Mouse (Mus musculus) yolk sac, embryonic 10.5 days (tissue): ENCODE measurements around the gene Rnd3.

Source experiments
- DNase-seq: peaks from one replicate; pipeline ENCODE4 v3.0.0-alpha.2; 2017; ENCODE audit warnings: low spot score

Rnd3 gene

DNA sequence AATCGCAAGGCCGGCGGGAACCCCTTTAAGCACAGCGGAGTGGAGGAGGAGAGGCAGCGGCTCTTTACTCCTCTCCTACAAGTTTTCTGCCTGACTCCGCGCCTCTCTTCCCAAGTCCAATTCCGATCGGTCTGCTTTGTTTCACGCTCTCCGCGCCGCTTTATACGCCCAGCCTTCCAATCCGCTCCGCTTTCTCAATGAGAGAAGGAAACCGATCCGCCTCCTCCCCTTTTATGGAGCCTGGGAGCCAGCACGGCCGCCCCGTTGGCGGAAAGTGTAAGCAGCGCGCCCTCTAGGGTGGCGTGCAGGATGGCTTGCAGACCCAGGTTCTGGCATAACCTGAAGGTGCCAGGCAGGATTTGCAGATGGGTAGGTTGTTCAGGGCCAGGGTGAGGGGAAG lies at the start of gene Rnd3:
Gene Rnd3 (minus strand): TSS at position 137 of the 400 bp plus-strand sequence.
- DNase-seq, result peak; percentile 96

DNA sequence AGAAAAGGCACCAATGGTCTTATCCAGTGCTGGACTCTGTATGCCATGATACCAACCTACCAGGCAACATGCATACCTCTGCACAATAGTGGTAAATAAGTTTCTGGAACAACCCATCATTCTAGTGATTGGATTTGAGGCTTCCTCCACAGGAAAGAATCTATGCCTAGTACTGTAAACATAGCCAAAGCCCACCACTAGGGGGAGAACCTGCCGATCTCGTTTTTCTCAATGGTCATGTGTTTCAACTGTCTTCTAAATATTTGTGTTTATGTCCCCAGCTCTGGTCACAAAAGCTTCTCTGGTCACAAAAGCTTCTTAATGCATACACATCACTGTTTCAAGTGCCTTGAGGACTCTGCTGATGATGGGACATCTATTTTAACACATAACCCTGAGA lies 43.4 kb upstream of the Rnd3 start:
- DNase-seq, result no peak

- no peak for DNase-seq
These were observed 36.9 kb upstream of the Rnd3 start for GRCm38 (mm10) chr2:51185762-51186161.

DNA sequence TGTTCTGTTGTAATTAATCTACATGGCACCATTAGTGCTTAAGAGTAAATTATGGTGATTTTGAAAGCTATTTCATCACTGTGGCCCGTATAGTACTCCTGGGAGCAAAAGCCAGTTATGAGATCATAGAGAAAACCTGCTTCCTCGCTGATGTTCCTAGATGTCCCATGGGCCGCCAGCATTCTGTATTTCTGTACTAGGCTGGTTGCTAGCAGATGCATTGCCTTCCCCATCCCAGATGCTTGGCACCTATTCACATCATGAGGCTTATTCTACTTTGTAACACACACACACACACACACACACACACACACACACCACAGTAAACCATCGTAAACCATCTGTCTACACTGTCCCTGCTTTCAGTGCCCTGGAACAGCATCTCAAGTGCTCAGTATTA lies 34.1 kb upstream of the Rnd3 start:
- DNase-seq, result no peak

DNA sequence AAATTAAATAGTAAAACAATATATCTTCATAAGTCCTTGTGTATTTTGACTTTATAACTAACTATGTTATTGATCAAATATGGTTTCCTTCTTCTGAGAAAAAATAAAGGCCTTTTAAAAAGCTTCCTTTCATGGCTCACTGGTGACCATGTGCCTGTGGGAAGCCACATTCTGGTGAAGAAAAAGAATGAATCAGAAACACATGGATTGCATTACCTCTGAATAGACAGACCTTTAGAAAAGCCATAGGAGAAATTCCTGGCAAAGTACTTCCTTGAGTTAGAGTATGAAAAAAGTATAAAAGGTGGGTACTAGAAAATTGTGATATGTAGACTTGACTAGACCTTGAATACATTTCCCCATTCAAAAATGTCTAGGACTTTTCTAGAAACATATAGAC lies 32.5 kb upstream of the Rnd3 start:
- DNase-seq, result no peak

- DNase-seq, result no peak
These were observed 30.2 kb upstream of the Rnd3 start for GRCm38 (mm10) chr2:51179096-51179495.

GRCm38 (mm10) chr2:51177615-51178014 lies 28.7 kb upstream of the Rnd3 start:
- no peak for DNase-seq

GRCm38 (mm10) chr2:51175276-51175675 lies 26.4 kb upstream of the Rnd3 start:
- DNase-seq, result no peak

- DNase-seq, result no peak
These were observed 12.2 kb upstream of the Rnd3 start for GRCm38 (mm10) chr2:51161110-51161509.

DNA sequence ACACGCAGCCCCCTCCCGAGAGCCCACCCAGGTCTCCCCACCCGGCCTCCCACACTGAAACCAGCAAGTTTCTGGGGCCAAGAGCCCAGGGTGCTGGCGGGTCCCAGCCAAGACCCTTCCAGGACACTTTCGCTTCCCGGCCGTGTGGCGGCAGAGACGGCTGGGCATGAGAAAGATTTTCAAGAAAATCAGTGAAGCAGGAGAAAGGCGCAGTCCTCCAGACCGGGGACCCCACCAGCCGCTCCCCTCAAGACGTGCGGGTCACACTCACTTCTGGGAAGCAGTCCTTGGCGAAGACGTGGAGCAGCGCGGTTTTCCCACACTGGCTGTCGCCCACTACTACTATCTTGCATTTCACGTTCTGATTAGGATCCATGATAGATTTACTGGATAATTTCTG lies 457 bp downstream of the Rnd3 start:
- peak; percentile 58 for DNase-seq

DNA sequence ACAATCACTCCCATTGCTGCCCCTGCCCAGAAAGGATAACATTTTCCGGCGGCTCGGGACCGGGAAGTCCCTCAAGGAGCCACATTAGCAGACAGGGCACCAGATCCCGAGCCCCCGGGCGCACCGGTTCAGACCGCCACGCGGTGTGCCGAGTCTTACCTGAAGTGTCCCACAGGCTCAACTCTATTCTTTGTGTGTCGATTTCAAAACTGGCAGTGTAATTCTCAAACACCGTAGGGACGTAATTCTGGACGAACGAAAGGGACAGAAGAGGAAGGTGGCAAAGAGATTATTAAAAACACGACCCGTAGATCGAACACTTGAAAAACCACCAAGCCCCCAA lies 875 bp downstream of the Rnd3 start:
- no peak for DNase-seq

DNA sequence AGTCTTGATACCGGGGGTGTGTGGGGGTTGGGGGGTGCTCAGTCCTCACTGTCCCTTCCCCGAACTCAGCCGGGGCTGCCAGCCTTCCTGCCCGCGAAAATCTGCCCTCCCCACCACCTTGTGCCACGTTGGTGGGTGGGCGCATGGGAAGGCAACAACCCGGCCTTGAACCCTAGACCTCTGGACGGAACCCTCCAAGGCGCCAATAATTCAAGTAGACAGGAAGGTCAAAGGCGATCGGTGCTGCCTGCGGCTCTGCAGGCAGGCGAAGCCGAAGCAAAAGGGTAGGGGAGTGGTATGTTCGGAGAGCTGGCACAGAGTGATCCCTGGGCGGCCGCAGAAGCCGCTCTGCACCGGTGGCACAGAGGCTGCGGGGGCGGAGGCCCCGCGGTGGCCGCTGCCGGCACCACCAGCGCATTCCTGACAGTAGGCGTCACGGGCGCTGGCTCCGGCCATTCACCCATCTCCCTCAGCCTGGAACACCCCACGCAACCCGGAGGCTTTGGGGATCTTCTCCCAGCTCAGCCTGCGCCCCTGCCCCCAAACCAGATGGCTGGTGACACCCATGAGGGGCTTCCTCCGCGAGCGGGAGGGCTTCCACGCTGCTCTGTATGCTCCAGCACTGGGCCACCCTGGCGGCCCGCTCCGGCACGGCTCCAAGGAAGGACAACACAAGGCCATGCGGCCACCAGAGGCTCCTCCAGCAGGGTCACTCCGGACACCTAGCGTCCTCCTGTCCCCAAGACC lies 1.4 kb downstream of the Rnd3 start:
- peak; percentile 85 for DNase-seq

GRCm38 (mm10) chr2:51146871-51147317 lies 2.0 kb downstream of the Rnd3 start:
- peak; percentile 78 for DNase-seq

GRCm38 (mm10) chr2:51145838-51146470 lies 3.0 kb downstream of the Rnd3 start:
- DNase-seq, result peak; percentile 75

DNA sequence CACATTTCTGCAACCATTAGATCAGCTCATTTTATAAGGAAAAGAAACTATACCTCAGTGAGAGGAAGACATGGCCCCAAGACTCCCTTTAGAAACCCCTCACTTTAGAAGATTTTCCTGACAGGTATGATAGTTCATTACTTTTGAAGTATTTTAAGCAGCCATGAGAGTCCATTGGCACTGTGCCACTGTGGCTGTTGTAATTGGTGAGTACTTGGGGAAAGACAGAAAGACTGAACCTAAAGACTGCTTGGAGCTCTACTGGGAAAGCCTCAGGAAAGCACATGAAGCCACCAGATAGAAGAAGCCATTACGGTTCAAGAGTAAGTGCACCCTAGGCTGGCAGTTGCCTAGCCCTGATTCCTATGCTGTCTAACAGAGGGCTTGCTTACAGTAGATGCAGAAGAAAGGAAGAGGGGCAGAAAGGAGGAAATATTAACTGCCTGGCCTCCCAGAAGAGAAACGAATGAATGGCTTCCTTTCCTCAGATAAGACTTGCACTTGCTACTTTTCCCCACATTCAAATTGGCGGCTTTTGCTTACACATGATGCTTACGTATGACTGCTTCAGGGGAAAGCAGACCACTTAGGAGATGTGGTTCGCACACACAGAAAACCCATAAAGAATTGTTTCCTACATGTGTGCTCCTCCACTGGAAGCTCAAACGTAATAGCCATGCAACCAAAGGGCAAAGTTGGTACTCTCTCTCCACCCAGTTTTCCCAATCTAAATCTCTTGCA lies 4.4 kb downstream of the Rnd3 start:
- DNase-seq, result no peak

DNA sequence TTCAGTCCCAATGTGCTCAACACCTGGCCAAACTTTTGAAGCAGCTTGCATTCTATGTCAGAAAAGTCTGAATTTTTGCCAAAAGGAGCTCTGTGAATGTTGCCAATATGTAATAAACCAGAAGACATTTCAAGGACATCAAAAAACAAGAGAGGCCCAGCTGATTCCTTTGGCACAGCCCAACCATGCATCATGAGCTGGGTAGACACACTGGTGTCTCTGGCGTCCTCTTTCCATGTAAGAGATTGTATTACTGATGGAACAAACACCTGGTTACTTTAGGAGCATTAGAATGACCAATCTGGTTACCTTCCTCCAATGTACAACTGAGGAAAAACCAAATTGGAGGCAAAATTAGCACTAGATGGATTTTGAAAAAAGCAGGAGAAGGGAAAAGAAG lies 6.5 kb downstream of the Rnd3 start:
- DNase-seq, result no peak

GRCm38 (mm10) chr2:51141345-51141744 lies 7.6 kb downstream of the Rnd3 start:
- DNase-seq, result no peak

GRCm38 (mm10) chr2:51140486-51140885 lies 8.4 kb downstream of the Rnd3 start:
- DNase-seq, result peak; percentile 73

DNA sequence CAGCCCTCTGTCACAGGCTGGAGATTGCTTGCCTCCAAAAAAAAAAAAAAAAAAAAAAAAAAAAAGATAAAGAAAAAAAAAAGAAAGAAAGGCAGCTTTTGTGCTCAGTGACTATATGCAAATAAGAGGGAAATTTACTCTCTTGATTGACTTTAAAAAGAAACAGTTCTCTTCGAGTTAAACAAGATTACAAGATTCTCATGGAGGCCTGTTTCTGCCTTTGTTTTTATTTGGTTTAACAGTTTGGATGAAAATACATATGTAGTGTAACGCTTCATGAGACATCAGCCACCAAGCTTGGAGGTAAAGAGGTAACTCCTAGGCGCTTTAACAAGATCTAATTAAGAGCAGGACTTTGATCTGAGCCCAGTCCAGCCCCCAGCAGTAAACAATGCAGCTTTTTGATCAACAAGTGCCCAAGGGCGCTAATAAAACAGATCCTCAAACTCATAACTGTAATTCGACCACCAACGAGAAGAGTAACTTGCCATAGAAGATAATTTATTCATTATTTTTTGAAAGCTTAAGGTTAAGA lies 8.9 kb downstream of the Rnd3 start:
- no peak for DNase-seq

DNA sequence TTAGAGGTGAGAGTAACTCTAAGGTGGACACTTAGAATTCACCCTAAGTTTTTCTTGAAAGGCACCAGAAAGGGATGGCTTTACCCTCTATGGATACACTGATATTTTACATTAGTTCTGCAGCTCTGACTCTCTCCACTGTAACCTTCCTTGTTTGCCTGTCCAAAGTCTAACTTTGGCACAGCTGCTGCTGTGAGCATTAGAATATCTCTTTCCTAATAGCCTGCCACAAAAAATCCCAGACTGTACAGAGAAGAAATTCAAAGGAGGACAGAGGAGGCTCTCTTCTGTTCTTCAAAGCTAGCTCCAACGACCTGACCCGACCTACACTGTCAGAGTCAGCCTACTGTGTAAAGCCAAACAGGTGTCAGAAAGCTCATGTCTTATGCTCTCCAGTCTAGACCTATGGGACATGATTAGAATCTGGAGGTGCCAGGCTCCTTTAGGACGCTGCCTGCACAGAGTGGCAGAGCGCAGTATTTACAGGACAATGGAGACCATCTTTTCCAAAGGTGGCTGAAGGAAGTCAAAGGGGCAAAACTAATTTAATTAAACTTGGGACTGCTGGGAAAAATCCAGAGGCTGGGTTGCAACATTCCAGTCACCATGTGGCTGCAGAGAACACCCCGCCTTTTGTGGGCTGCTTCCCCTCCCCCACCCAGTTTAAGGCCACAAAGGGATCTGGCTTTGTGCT lies 9.5 kb downstream of the Rnd3 start:
- peak; percentile 68 for DNase-seq

- DNase-seq, result peak; percentile 92
These were observed 11.2 kb downstream of the Rnd3 start for GRCm38 (mm10) chr2:51137726-51138125.

GRCm38 (mm10) chr2:51132181-51132580 lies 16.7 kb downstream of the Rnd3 start:
- DNase-seq, result no peak
